Mouse (Mus musculus) olfactory bulb, adult 2 months (tissue): Measurements from ENCODE around the gene Ugt1a1.

Experiments used
- CTCF ChIP-seq: fragments of 200-500 bp; IDR thresholded peaks from 2 replicates; pipeline ENCODE4 v1.5.1; 2012; ENCODE audit warnings: low read depth, mild to moderate bottlenecking, low read length, moderate library complexity; ENCODE audit not compliant: insufficient read depth
- POLR2A ChIP-seq: fragments of 200-500 bp; IDR thresholded peaks from 2 replicates; pipeline ENCODE4 v1.6.1; 2012; ENCODE audit warnings: mild to moderate bottlenecking, low read depth, low read length, moderate library complexity; ENCODE audit not compliant: insufficient read depth

- TF ChIP-seq CTCF (no peak), POLR2A (no peak)
Observed at GRCm38 (mm10) chr1:88245881-88246280, 34.1 kb downstream of the Ugt1a1 start.
